Mouse (Mus musculus): ENCODE measurements around the gene Cd9. TPM values are rescaled to one million over a fixed set of nuclear protein-coding genes. Genes with fewer than 3 reads are reported as not detected.

Gene Cd9
- polyA plus RNA-seq, 1 experiment from 2014 or later = 73.6 TPM

DNA sequence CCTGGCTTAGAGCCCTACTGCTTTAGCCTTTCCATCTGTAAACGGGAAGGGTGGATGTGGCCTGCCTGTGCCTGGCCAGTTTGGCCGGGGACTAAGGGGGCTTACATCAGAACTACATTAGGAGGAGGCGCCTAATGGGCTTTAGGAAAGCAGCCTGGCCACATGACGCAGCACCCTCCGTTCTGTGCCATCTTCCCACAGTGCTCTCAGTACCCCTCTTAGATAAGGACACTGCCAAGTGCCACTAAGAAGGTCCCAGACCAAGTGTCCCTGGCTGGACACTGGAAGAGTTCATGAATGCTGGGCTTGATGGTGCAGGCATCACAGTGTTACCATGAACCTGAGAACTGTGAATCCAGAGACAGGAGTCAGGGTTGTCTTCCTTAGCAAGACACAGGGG is 20.7 kb downstream of the Cd9 start:
- Histone ChIP-seq H3K27ac (ENCODE audit: poor library complexity, severe bottlenecking) (peak overlapping the region; percentile 7; the same call in 1 of the 2 replicates), H3K4me2 (no peak overlapping the region), H3K27me3 (replicated peaks) (peaks cover 11% of the 10 kb centered on the region), H3K36me3 (no peaks in the 10 kb centered on the region), H3K9ac (no peak overlapping the region), H3K4me3 (no peak overlapping the region), H3K4me1 (replicated peaks) (peaks cover 61% of the 10 kb centered on the region), H3K9me3 (replicated peaks) (no peaks in the 10 kb centered on the region)
- WGBS = 63% methylated on average over 5 of the region's 5 CpGs
- ATAC-seq (ENCODE audit: insufficient number of reproducible peaks, low FRiP score) = no peak

DNA sequence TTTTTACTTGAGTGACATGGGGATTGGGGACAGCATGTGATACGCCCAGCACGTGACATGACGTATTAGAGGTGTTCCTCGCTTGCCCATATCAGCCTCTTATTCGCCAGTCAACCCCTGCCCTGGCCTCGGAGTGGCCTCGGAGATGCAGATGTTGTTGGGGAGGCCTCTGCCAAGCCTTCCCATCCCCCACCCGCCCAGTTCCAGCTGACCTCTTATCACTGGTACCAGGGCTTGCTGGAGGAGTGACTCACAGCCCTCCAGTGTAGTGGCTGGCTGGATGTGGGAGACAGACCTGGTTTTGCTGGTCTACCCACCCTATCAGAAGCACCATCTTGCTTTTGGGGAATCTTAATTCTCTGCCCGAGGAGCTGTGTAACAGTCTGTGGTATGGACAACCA is 21.3 kb downstream of the Cd9 start:
- Histone ChIP-seq H3K4me3 (no peak overlapping the region), H3K27ac (ENCODE audit: poor library complexity, severe bottlenecking) (no peak overlapping the region; the same call in 1 of the 2 replicates), H3K4me2 (no peak overlapping the region), H3K9ac (no peak overlapping the region), H3K4me1 (replicated peaks) (peaks cover 67% of the 10 kb centered on the region), H3K36me3 (no peaks in the 10 kb centered on the region), H3K9me3 (replicated peaks) (no peaks in the 10 kb centered on the region), H3K27me3 (replicated peaks) (peaks cover 11% of the 10 kb centered on the region)
- WGBS = 55% methylated on average over 9 of the region's 9 CpGs
- ATAC-seq (ENCODE audit: insufficient number of reproducible peaks, low FRiP score) = peak; percentile 61

DNA sequence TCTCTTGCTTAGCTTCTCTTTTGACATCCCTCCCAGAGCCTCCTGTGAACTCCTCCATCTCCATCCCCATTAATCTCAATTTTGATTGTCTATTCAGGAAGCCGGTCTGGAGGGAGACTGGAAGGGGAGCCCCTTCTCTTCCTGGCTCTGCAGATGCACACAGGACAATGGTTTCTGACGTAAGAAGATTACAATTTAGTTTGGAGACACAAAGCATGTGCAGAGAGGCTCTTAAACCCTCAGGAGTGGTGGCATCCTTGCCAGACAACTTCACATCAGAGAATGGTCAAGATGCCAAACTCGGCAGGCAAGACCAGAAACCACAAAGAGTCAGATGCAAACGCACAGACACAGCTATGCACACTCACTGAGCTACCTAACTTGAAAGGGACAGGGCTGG is 22.7 kb downstream of the Cd9 start:
- no peak overlapping the region for H3K9ac ChIP-seq
- no peaks in the 10 kb centered on the region for H3K9me3 ChIP-seq (replicated peaks)
- no peaks in the 10 kb centered on the region; the same call in 1 of the 2 replicates for H3K27me3 ChIP-seq (replicated peaks)
- H3K4me2 ChIP-seq = no peak overlapping the region
- H3K4me3 ChIP-seq = no peak overlapping the region
- no peak for ATAC-seq (ENCODE audit: insufficient number of reproducible peaks, low FRiP score)
- H3K4me1 ChIP-seq (replicated peaks) = peaks cover 79% of the 10 kb centered on the region
- 60% methylated on average over 4 of the region's 4 CpGs for WGBS
- H3K27ac ChIP-seq (ENCODE audit: poor library complexity, severe bottlenecking) = peak overlapping the region; percentile 35; the same call in 1 of the 2 replicates
- H3K36me3 ChIP-seq = no peaks in the 10 kb centered on the region

- H3K27me3 ChIP-seq (replicated peaks) = no peaks in the 10 kb centered on the region; the same call in 1 of the 2 replicates
- WGBS = 32% methylated on average over 7 of the region's 7 CpGs
- no peak overlapping the region for H3K4me2 ChIP-seq
- H3K4me1 ChIP-seq (replicated peaks) = peaks cover 73% of the 10 kb centered on the region
- H3K36me3 ChIP-seq = no peaks in the 10 kb centered on the region
- no peak for ATAC-seq (ENCODE audit: insufficient number of reproducible peaks, low FRiP score)
- H3K9ac ChIP-seq = 0 out of 2 replicates have a peak overlapping the region, but pooled peaks have one; percentile 4
- no peaks in the 10 kb centered on the region for H3K9me3 ChIP-seq (replicated peaks)
- H3K4me3 ChIP-seq = no peak overlapping the region
- H3K27ac ChIP-seq (ENCODE audit: poor library complexity, severe bottlenecking) = peak overlapping the region; percentile 35; the same call in 1 of the 2 replicates
These were observed 23.3 kb downstream of the Cd9 start for GRCm38 (mm10) chr6:125471326-125471725.

DNA sequence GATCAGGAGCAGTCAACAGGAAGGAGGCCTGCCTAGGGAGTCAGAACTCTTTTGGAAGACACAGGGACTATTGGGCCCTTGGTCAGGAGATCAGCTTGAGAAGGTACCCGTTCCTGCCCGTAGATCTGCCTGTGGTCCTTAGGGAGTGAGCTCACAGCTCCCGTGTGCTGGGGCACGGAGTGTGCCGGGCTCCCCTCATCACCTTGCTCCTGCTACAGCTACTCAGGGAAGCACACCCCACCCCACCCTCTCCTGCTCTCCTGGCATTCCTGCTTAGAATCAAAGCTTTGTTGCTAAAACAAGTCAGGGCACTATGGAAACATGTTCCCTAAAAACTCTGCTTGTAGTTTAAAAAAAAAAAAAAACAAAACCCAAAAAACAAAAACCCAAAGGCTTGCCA is 24.0 kb downstream of the Cd9 start:
- no peaks in the 10 kb centered on the region; the same call in 1 of the 2 replicates for H3K27me3 ChIP-seq (replicated peaks)
- no peak overlapping the region for H3K4me3 ChIP-seq
- no peak for ATAC-seq (ENCODE audit: insufficient number of reproducible peaks, low FRiP score)
- peaks cover 69% of the 10 kb centered on the region for H3K4me1 ChIP-seq (replicated peaks)
- no peak overlapping the region for H3K27ac ChIP-seq (ENCODE audit: poor library complexity, severe bottlenecking)
- no peaks in the 10 kb centered on the region for H3K9me3 ChIP-seq (replicated peaks)
- WGBS = 76% methylated on average over 5 of the region's 5 CpGs
- no peaks in the 10 kb centered on the region for H3K36me3 ChIP-seq
- no peak overlapping the region for H3K9ac ChIP-seq
- H3K4me2 ChIP-seq = no peak overlapping the region

- Histone ChIP-seq H3K27ac (ENCODE audit: poor library complexity, severe bottlenecking) (no peak overlapping the region), H3K9ac (no peak overlapping the region), H3K9me3 (replicated peaks) (no peaks in the 10 kb centered on the region), H3K27me3 (replicated peaks) (no peaks in the 10 kb centered on the region; the same call in 1 of the 2 replicates), H3K4me2 (no peak overlapping the region), H3K36me3 (no peaks in the 10 kb centered on the region), H3K4me1 (replicated peaks) (peaks cover 66% of the 10 kb centered on the region), H3K4me3 (no peak overlapping the region)
- WGBS = 61% methylated on average over 4 of the region's 4 CpGs
- ATAC-seq (ENCODE audit: insufficient number of reproducible peaks, low FRiP score) = no peak
These were observed 25.4 kb downstream of the Cd9 start for GRCm38 (mm10) chr6:125469222-125469621.

DNA sequence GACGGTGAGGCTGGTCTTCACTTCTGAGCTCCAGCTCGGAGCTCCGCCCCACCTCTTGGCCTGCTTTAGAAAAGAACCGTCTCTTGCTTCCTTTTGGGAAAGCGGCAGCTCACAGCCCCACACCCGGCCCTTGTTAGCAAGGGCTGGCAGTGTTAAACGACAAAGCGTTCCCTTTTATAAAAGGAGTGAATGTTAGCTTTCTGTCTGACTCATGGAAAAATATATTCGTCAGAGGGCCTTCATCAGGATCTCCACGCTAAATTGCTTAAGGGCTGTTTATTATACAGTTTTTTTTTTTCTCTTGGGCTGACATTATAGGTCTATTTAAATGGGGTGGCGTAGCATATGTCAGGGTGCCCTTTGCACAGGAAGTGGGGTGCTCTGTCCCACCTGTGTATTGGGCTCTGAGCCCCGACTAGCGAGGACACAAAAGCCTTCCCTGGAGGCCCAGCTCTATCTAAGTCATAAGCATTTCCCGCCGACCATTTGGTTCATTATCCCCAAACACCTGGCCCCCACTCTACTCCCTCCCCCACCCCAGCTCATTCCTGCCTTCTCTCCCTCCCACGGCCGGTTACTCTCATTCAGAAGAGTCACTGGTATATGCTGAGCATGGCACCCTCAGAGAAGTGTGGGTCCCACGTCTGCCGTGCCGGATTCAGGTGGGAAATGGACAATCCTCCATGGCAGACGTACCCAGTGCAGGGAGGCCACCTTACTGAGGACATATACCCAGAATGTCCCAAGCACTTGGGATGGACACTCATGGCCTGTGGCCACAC is 26.2 kb downstream of the Cd9 start:
- no peak for ATAC-seq (ENCODE audit: insufficient number of reproducible peaks, low FRiP score)
- Histone ChIP-seq H3K9me3 (replicated peaks) (no peaks in the 10 kb centered on the region), H3K36me3 (no peaks in the 10 kb centered on the region), H3K27me3 (replicated peaks) (no peaks in the 10 kb centered on the region), H3K4me1 (replicated peaks) (peaks cover 58% of the 10 kb centered on the region), H3K9ac (no peak overlapping the region), H3K4me2 (no peak overlapping the region), H3K27ac (ENCODE audit: poor library complexity, severe bottlenecking) (peak overlapping the region; percentile 62), H3K4me3 (no peak overlapping the region)
- WGBS = 55% methylated on average over 21 of the region's 21 CpGs

GRCm38 (mm10) chr6:125467301-125467715 is 27.3 kb downstream of the Cd9 start:
- H3K4me3 ChIP-seq = no peak overlapping the region
- H3K9me3 ChIP-seq (replicated peaks) = no peaks in the 10 kb centered on the region
- H3K27me3 ChIP-seq (replicated peaks) = no peaks in the 10 kb centered on the region
- peak; percentile 62 for ATAC-seq (ENCODE audit: insufficient number of reproducible peaks, low FRiP score)
- 73% methylated on average over 16 of the region's 16 CpGs for WGBS
- H3K9ac ChIP-seq = no peak overlapping the region
- H3K27ac ChIP-seq (ENCODE audit: poor library complexity, severe bottlenecking) = peak overlapping the region; percentile 62
- no peak overlapping the region for H3K4me2 ChIP-seq
- peaks cover 52% of the 10 kb centered on the region for H3K4me1 ChIP-seq (replicated peaks)
- no peaks in the 10 kb centered on the region; the same call in 1 of the 2 replicates for H3K36me3 ChIP-seq

DNA sequence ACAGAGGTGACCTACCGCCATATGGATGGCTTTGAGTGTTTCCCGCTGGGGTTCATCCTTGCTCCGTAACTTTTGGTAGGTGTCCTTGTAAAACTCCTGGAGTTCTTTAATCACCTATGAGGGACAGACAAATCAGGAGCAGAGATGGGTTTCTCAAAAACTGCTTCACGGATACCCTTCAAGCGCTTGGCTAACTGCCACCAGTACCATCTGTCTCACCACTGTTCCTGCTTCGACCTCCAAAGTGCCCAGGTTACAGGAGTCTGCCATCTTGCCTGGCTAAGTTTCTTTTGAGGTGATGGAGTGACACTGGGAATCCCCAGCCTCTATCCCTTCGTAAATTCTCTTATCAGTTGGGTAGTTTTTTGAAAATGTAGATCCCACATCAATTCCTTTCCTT is 32.3 kb downstream of the Cd9 start:
- no peak overlapping the region for H3K9ac ChIP-seq
- no peak overlapping the region for H3K4me3 ChIP-seq
- peaks cover 23% of the 10 kb centered on the region for H3K36me3 ChIP-seq
- H3K27me3 ChIP-seq (replicated peaks) = no peaks in the 10 kb centered on the region
- no peaks in the 10 kb centered on the region for H3K9me3 ChIP-seq (replicated peaks)
- H3K4me1 ChIP-seq (replicated peaks) = peaks cover 13% of the 10 kb centered on the region; the same call in 1 of the 2 replicates
- 87% methylated on average over 7 of the region's 7 CpGs for whole genome bisulfite sequencing
- ATAC-seq (ENCODE audit: insufficient number of reproducible peaks, low FRiP score) = no peak
- no peak overlapping the region for H3K4me2 ChIP-seq
- no peak overlapping the region for H3K27ac ChIP-seq (ENCODE audit: poor library complexity, severe bottlenecking)

DNA sequence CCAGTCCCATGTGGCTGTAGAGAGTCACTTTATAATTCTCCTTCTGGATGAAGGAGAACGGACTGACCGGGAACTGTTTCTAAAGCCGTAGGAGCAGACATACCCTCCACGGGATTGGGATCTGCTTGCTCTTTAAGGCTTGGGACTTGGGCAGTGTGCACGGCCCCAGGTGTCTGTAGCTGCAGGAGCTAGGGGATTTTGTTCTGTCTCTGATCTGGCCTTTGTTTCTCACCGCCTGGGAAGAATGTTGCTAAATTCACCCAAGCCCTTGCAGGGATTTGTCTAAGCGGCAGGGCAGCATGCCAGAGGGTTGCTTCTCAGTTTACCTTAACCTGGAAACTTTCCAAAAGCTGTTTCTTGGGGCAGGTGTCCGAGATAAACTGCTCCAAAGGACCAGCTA is 32.8 kb downstream of the Cd9 start:
- no peak overlapping the region for H3K27ac ChIP-seq (ENCODE audit: poor library complexity, severe bottlenecking)
- 74% methylated on average over 8 of the region's 8 CpGs for WGBS

DNA sequence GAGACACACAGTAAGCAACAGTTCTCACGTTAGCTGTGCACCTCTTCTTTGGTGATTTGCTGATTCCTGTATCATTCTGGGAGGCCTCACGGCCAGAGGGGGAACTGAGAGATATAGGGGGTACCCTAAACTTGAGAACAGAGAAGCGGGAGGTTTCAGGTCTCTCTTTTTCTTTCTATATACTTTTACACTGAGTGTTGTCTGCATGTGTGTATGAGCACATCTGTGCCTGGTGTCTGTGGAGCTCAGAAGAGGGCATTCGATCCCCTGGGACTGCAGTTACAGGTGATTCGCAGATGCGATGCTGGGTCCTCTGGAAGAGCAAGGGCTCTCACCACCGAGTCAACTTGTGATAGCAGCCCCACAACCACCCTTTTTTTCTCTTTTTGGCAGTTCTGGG is 33.3 kb downstream of the Cd9 start:
- peaks cover 23% of the 10 kb centered on the region for H3K36me3 ChIP-seq
- H3K27me3 ChIP-seq (replicated peaks) = no peaks in the 10 kb centered on the region
- no peak for ATAC-seq (ENCODE audit: insufficient number of reproducible peaks, low FRiP score)
- H3K27ac ChIP-seq (ENCODE audit: poor library complexity, severe bottlenecking) = no peak overlapping the region
- 85% methylated on average over 7 of the region's 7 CpGs for WGBS
- no peak overlapping the region for H3K9ac ChIP-seq
- no peak overlapping the region for H3K4me2 ChIP-seq
- H3K4me1 ChIP-seq (replicated peaks) = 0 out of 2 replicates have a peak, but pooled peaks cover 10% of the 10 kb centered on the region
- H3K4me3 ChIP-seq = no peak overlapping the region
- no peaks in the 10 kb centered on the region for H3K9me3 ChIP-seq (replicated peaks)

More for the DNA sequence above, 32.8 kb downstream of the Cd9 start:
- no peak overlapping the region for H3K9ac ChIP-seq
- H3K27me3 ChIP-seq (replicated peaks) = no peaks in the 10 kb centered on the region
- no peak overlapping the region for H3K4me3 ChIP-seq
- H3K4me2 ChIP-seq = no peak overlapping the region
- 0 out of 2 replicates have a peak, but pooled peaks cover 10% of the 10 kb centered on the region for H3K4me1 ChIP-seq (replicated peaks)
- no peaks in the 10 kb centered on the region for H3K9me3 ChIP-seq (replicated peaks)
- H3K36me3 ChIP-seq = peaks cover 23% of the 10 kb centered on the region
- ATAC-seq (ENCODE audit: insufficient number of reproducible peaks, low FRiP score) = no peak
